Mouse (Mus musculus): ENCODE data around the gene Krt24.
"Not testable (repeated sequence)": the region's sequence is repeated elsewhere in the genome, so short reads cannot be mapped to it uniquely, and the experiment has no call there.

Gene Krt24

GRCm38 (mm10) chr11:99252671-99253070 is 32.4 kb downstream of the Krt24 start:
- DNase-seq (ENCODE audit: low spot score in 2 of 2), result no peak

- no peak for DNase-seq (ENCODE audit: low spot score in 2 of 2)
These were observed 34.4 kb downstream of the Krt24 start for GRCm38 (mm10) chr11:99250666-99251065.

GRCm38 (mm10) chr11:99250241-99250640 is 34.8 kb downstream of the Krt24 start:
- no peak for DNase-seq (ENCODE audit: low spot score in 2 of 2)

GRCm38 (mm10) chr11:99249115-99249514 is 35.9 kb downstream of the Krt24 start:
- no peak for DNase-seq (ENCODE audit: low spot score in 2 of 2)

- no peak for DNase-seq (ENCODE audit: low spot score in 2 of 2)
These were observed 37.1 kb downstream of the Krt24 start for GRCm38 (mm10) chr11:99247916-99248315.

- DNase-seq (ENCODE audit: low spot score in 2 of 2), result not testable (repeated sequence)
These were observed 40.5 kb downstream of the Krt24 start for GRCm38 (mm10) chr11:99244519-99244918.

- no peak for DNase-seq (ENCODE audit: low spot score in 2 of 2)
These were observed 41.2 kb downstream of the Krt24 start, which contains the start of gene Krt222 for GRCm38 (mm10) chr11:99243820-99244374. Gene Krt222 (minus strand): TSS chr11:99244085.

GRCm38 (mm10) chr11:99243200-99243819 is 41.8 kb downstream of the Krt24 start:
- DNase-seq (ENCODE audit: low spot score in 2 of 2), result no peak

GRCm38 (mm10) chr11:99242056-99242455 is 43.0 kb downstream of the Krt24 start:
- DNase-seq (ENCODE audit: low spot score in 2 of 2), result no peak

GRCm38 (mm10) chr11:99238468-99238867 is 46.6 kb downstream of the Krt24 start:
- DNase-seq (ENCODE audit: low spot score in 2 of 2), result no peak

GRCm38 (mm10) chr11:99231049-99231816 is 53.8 kb downstream of the Krt24 start:
- no peak for DNase-seq (ENCODE audit: low spot score in 2 of 2)

GRCm38 (mm10) chr11:99230261-99231048 is 54.6 kb downstream of the Krt24 start, which contains the start of gene Smarce1:
Gene Smarce1 (minus strand): TSS chr11:99231017.
- peak; percentile 69 to 87 for DNase-seq (ENCODE audit: low spot score in 2 of 2)

Measured in urinary bladder, adult 18-20 months (tissue).